Mouse (Mus musculus) liver, adult 2 months (tissue): Measurements from ENCODE around the gene Ckb. TPM values are rescaled to one million over a fixed set of nuclear protein-coding genes. Genes with fewer than 3 reads are reported as not detected.
A peak's percentile ranks its signal among the peaks of the same experiment; 100 is the strongest.

Experiments
- DNase-seq: peaks from one replicate; pipeline ENCODE4 v3.0.0-alpha.2; 2011; ENCODE audit warnings: low read depth, low spot score; ENCODE audit errors: extremely low read depth
- H3K27ac ChIP-seq: fragments of 200-500 bp; replicated peaks from 2 replicates; pipeline ENCODE4 v1.5.1; 2012; ENCODE audit warnings: low read depth, mild to moderate bottlenecking, control low read depth, inconsistent platforms, low read length; ENCODE audit not compliant: insufficient read depth
- H3K27me3 ChIP-seq: fragments of 200-500 bp; 2 replicates; pipeline ENCODE4 v1.6.1; 2012; ENCODE audit warnings: mild to moderate bottlenecking, moderate library complexity, low read length, inconsistent platforms; ENCODE audit not compliant: control insufficient read depth, insufficient read depth
- H3K36me3 ChIP-seq: fragments of 200-500 bp; 2 replicates; pipeline ENCODE4 v1.6.1; 2012; ENCODE audit warnings: low read length, inconsistent platforms; ENCODE audit not compliant: control insufficient read depth, insufficient read depth
- H3K4me1 ChIP-seq: fragments of 200-500 bp; 2 replicates; pipeline ENCODE4 v1.6.1; 2011; ENCODE audit warnings: low read length; ENCODE audit not compliant: control insufficient read depth, insufficient read depth
- H3K4me3 ChIP-seq: fragments of 200-500 bp; 2 replicates; pipeline ENCODE4 v1.5.1; 2011; ENCODE audit warnings: low read depth, mild to moderate bottlenecking, control low read depth, low read length, moderate library complexity; ENCODE audit not compliant: insufficient read depth
- H3K79me2 ChIP-seq: fragments of 200-500 bp; 2 replicates; pipeline ENCODE4 v1.6.1; 2012; ENCODE audit warnings: inconsistent platforms, mild to moderate bottlenecking, low read length, moderate library complexity; ENCODE audit not compliant: control insufficient read depth, insufficient read depth
- H3K9ac ChIP-seq: fragments of 200-500 bp; 2 replicates; pipeline ENCODE4 v1.6.1; 2012; ENCODE audit warnings: low read depth, mild to moderate bottlenecking, control low read depth, inconsistent platforms, low read length
- CTCF ChIP-seq: fragments of 200-500 bp; IDR thresholded peaks from 2 replicates; pipeline ENCODE4 v1.5.1; 2011; ENCODE audit warnings: low read depth, low read length, control low read depth
- POLR2A ChIP-seq: fragments of 200-500 bp; IDR thresholded peaks from 2 replicates; pipeline ENCODE4 v1.6.1; 2011; ENCODE audit warnings: low read length, control low read depth; ENCODE audit not compliant: insufficient read depth; ENCODE audit errors: extremely low read depth
- WGBS: fragments of 180-500 bp; shearing (Covaris S2); methylation state at CpG from one replicate; pipeline ENCODE4 v1.1.7; 2018; 5-methylcytosine and 5-hydroxymethylcytosine counted together
- polyA plus RNA-seq: library from polyadenylated mRNA; depleted of rRNA; stranded (reverse); fragments of >200 nt; gene quantifications from 2 replicates; pipeline ENCODE4 v1.2.3, GENCODE M21; 2012
- total RNA-seq: library from RNA; depleted of rRNA; stranded (reverse); fragments of >200 nt; gene quantifications from 2 replicates; pipeline ENCODE4 v1.2.3, GENCODE M21; 2014

Gene Ckb
- total and polyA plus RNA-seq, 2 experiments = 9.7 to 17.8 TPM

- H3K36me3 ChIP-seq = no peaks in the 10 kb centered on the region
- H3K4me3 ChIP-seq = no peak overlapping the region
- H3K27ac ChIP-seq = no peak overlapping the region; the same call in 1 of the 2 replicates
- peaks cover 7% of the 10 kb centered on the region; the same call in 1 of the 2 replicates for H3K4me1 ChIP-seq
- WGBS = 91% methylated on average over 6 of the region's 6 CpGs
- peaks cover 14% of the 10 kb centered on the region for H3K27me3 ChIP-seq
- H3K79me2 ChIP-seq = no peaks in the 10 kb centered on the region
- TF ChIP-seq POLR2A (no peak), CTCF (no peak)
- H3K9ac ChIP-seq = no peak overlapping the region
- DNase-seq = no peak
These were observed 3.9 kb upstream of the Ckb start for GRCm38 (mm10) chr12:111675797-111676580.

GRCm38 (mm10) chr12:111674850-111675486 is 2.8 kb upstream of the Ckb start:
- Histone ChIP-seq H3K9ac (no peak overlapping the region), H3K4me1 (peaks cover 9% of the 10 kb centered on the region; the same call in 1 of the 2 replicates), H3K79me2 (no peaks in the 10 kb centered on the region), H3K4me3 (no peak overlapping the region), H3K36me3 (no peaks in the 10 kb centered on the region), H3K27ac (0 out of 2 replicates have a peak overlapping the region, but pooled peaks have one; percentile 2), H3K27me3 (peaks cover 16% of the 10 kb centered on the region)
- peak; percentile 19 for DNase-seq
- WGBS = 77% methylated on average over 2 of the region's 2 CpGs
- TF ChIP-seq POLR2A = no peak
- no peak for TF ChIP-seq CTCF

GRCm38 (mm10) chr12:111672581-111672980 is 443 bp upstream of the Ckb start:
- TF ChIP-seq POLR2A (no peak), CTCF (no peak)
- H3K36me3 ChIP-seq = no peaks in the 10 kb centered on the region
- H3K4me1 ChIP-seq = peaks cover 14% of the 10 kb centered on the region
- DNase-seq = no peak
- H3K9ac ChIP-seq = no peak overlapping the region
- no peak overlapping the region for H3K27ac ChIP-seq
- H3K27me3 ChIP-seq = peaks cover 16% of the 10 kb centered on the region
- 18% methylated on average over 12 of the region's 12 CpGs for whole genome bisulfite sequencing
- H3K4me3 ChIP-seq = no peak overlapping the region; the same call in 1 of the 2 replicates
- no peaks in the 10 kb centered on the region for H3K79me2 ChIP-seq

GRCm38 (mm10) chr12:111671431-111671902 is 671 bp downstream of the Ckb start:
- peaks cover 12% of the 10 kb centered on the region for H3K4me1 ChIP-seq
- DNase-seq = no peak
- 2% methylated on average over 34 of the region's 34 CpGs for WGBS
- H3K36me3 ChIP-seq = no peaks in the 10 kb centered on the region
- H3K79me2 ChIP-seq = no peaks in the 10 kb centered on the region
- H3K9ac ChIP-seq = peak overlapping the region; percentile 62
- H3K4me3 ChIP-seq = peak overlapping the region; percentile 66
- H3K27ac ChIP-seq = no peak overlapping the region
- peaks cover 16% of the 10 kb centered on the region for H3K27me3 ChIP-seq
- TF ChIP-seq CTCF (no peak), POLR2A (no peak)

- 5% methylated on average over 33 of the region's 35 CpGs for WGBS
- Histone ChIP-seq H3K36me3 (no peaks in the 10 kb centered on the region), H3K79me2 (no peaks in the 10 kb centered on the region), H3K4me1 (peaks cover 12% of the 10 kb centered on the region), H3K27ac (no peak overlapping the region), H3K9ac (peak overlapping the region; percentile 62), H3K27me3 (peaks cover 16% of the 10 kb centered on the region), H3K4me3 (peak overlapping the region; percentile 66; the same call in 1 of the 2 replicates)
- no peak for DNase-seq
- TF ChIP-seq POLR2A (no peak), CTCF (no peak)
These were observed 1.2 kb downstream of the Ckb start for GRCm38 (mm10) chr12:111670976-111671375.
